Comparison of ENCODE assay signal across 26 mouse cellular contexts in genomic region chr13:34712881-34713280, GRCm38 (mm10). TPM values are rescaled to one million over a fixed set of nuclear protein-coding genes. Genes with fewer than 3 reads are reported as not detected.
"Had no signal": no experiment of that assay in that cellular context is flagged by ENCODE, and none has a peak within 500 bp of the region (broad histone marks: within the 10 kb centered on the region; RNA-seq: fewer than 3 reads in every experiment).

No protein-coding gene starts in this region.

- ATAC-seq: liver, embryonic 12.5 days; midbrain, embryonic 13.5 days; midbrain, embryonic 15.5 days had no signal

- H3K4me3 ChIP-seq: liver, embryonic 12.5 days; lung, embryonic 15.5 days; megakaryocyte, embryonic 14.5 days; midbrain, embryonic 13.5 days; midbrain, embryonic 15.5 days; myocyte; neural tube, embryonic 13.5 days; neural tube, embryonic 15.5 days; stomach, embryonic 15.5 days had no signal

- H3K4me2 ChIP-seq: liver, embryonic 12.5 days; lung, embryonic 15.5 days; midbrain, embryonic 11.5 days; midbrain, embryonic 13.5 days; midbrain, embryonic 15.5 days; neural tube, embryonic 13.5 days; neural tube, embryonic 15.5 days; stomach, embryonic 15.5 days had no signal

- H3K4me1 ChIP-seq: liver, embryonic 12.5 days; midbrain, embryonic 15.5 days; stomach, embryonic 15.5 days had no signal

- DNase-seq: retina, postnatal 1 day; right cerebral cortex, adult 18-20 months; right cerebral cortex, postnatal 25 days; right cerebral cortex, postnatal 4 days; thymus, adult 2 months; thymus, postnatal 25 days; thymus, postnatal 4 days had no signal

- H3K36me3 ChIP-seq: liver, embryonic 12.5 days; lung, embryonic 15.5 days; midbrain, embryonic 13.5 days; midbrain, embryonic 15.5 days; neural tube, embryonic 13.5 days; neural tube, embryonic 15.5 days; stomach, embryonic 15.5 days had no signal

- H3K9ac ChIP-seq: liver, embryonic 12.5 days; liver, embryonic 14.5 days; lung, embryonic 15.5 days; midbrain, embryonic 13.5 days; midbrain, embryonic 15.5 days; neural tube, embryonic 13.5 days; neural tube, embryonic 15.5 days; stomach, embryonic 15.5 days had no signal

- H3K9me3 ChIP-seq: liver, embryonic 12.5 days; lung, embryonic 15.5 days; midbrain, embryonic 13.5 days; midbrain, embryonic 15.5 days; neural tube, embryonic 13.5 days; neural tube, embryonic 15.5 days; stomach, embryonic 15.5 days had no signal

- H3K27me3 ChIP-seq: liver, embryonic 12.5 days; lung, embryonic 15.5 days; megakaryocyte, embryonic 14.5 days; midbrain, embryonic 13.5 days; midbrain, embryonic 15.5 days; neural tube, embryonic 13.5 days; neural tube, embryonic 15.5 days; stomach, embryonic 15.5 days had no signal

- H3K27ac ChIP-seq: liver, embryonic 12.5 days; liver, embryonic 14.5 days; lung, embryonic 15.5 days; macrophage; midbrain, embryonic 13.5 days; midbrain, embryonic 15.5 days; neural tube, embryonic 13.5 days; neural tube, embryonic 15.5 days; stomach, embryonic 15.5 days; stomach, postnatal 0 days had no signal

RNA-seq across cellular contexts. Expression of gene Fam50b, which starts 21.8 kb away (rescaled TPM):
- total RNA-seq: liver, adult 2 months; megakaryocyte progenitor cell, adult 5-6 weeks had no signal
- polyA plus RNA-seq: liver, embryonic 12.5 days; lung, embryonic 15.5 days; macrophage; midbrain, embryonic 11.5 days; midbrain, embryonic 13.5 days; midbrain, postnatal 0 days; myocyte; neural tube, embryonic 11.5 days; neural tube, embryonic 13.5 days; neural tube, embryonic 15.5 days; small intestine, adult 2 months; spleen, adult 2 months; stomach, embryonic 15.5 days; thymus, adult 2 months had no signal

RNA-seq across cellular contexts. Expression of gene Pxdc1, which starts 59.6 kb away (rescaled TPM):
- total RNA-seq: megakaryocyte progenitor cell, adult 5-6 weeks had no signal
